Mouse (Mus musculus) layer of hippocampus, postnatal 25 days (tissue): Measurements from ENCODE around the gene Clmp. TPM values are rescaled to one million over a fixed set of nuclear protein-coding genes. Genes with fewer than 3 reads are reported as not detected.

Source experiments
- DNase-seq, 2 experiments: peaks; one replicate each; pipeline ENCODE4 v3.0.0; 2022; ENCODE audit warnings: mixed read lengths in 2 of 2, low spot score in 1 of 2; ENCODE audit errors: extremely low spot score in 1 of 2
- total RNA-seq, 2 experiments: library from RNA; stranded (reverse); gene quantifications; 2 replicates each; pipeline ENCODE4 v1.2.3; 2021

Clmp gene
- total RNA-seq, 2 experiments from 2014 or later: 27.2 to 30.0 TPM

- DNase-seq: peak; percentile 78 to 97
These were observed 148.8 kb downstream of the Clmp start for GRCm38 (mm10) chr9:40834569-40834968.

Other genes starting within 250 kb of the Clmp start
- 100 to 1,000 TPM; 144 to 167 TPM for gene Gramd1b, start 154.6 kb upstream of the Clmp start, total RNA-seq
- not detected for gene Gm21915, start 15.3 kb upstream of the Clmp start, total RNA-seq
- gene Hspa8, start 115.0 kb downstream of the Clmp start, total RNA-seq: 1,000 to 10,000 TPM; 2,114 to 2,470 TPM
- under 1 TPM in 1 of 2 experiments, not detected in 1; 0.12 TPM for gene Bsx, start 188.2 kb downstream of the Clmp start, total RNA-seq